Mouse (Mus musculus): ENCODE results near the gene Aatk. TPM values are rescaled to one million over a fixed set of nuclear protein-coding genes. Genes with fewer than 3 reads are reported as not detected.
A peak's percentile ranks its signal among the peaks of the same experiment; 100 is the strongest.

The Aatk gene
- polyA plus RNA-seq, 1 experiment from 2014 or later, result 6.5 TPM

DNA sequence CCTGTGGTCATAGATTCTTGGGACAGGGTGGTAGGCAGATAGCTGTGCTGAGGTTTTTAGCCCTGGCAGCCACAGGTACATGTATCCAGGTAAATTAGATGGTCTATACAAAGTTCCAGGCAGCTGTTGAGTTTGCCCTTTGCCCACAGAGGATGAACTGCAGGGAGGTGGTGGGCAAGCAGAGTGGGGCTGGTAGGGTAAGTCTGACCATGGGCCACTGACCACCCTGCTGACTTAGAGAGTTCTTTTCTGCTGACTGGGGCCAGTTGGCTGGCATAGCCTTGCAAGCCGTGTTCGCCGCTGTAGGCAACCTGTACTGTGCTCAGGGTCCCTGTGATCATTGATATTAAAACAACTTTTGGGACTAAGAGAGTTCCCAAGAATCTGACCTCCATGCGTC, 68.3 kb downstream of the Aatk start:
- Histone ChIP-seq H3K4me3 (ENCODE audit: inconsistent target) (no peak overlapping the region), H3K36me3 (ENCODE audit: inconsistent target) (peaks cover 28% of the 10 kb centered on the region), H3K27ac (no peak overlapping the region), H3K79me2 (ENCODE audit: inconsistent target) (no peaks in the 10 kb centered on the region)
- WGBS (ENCODE audit: missing documents), result 96% methylated on average over 4 of the region's 4 CpGs

DNA sequence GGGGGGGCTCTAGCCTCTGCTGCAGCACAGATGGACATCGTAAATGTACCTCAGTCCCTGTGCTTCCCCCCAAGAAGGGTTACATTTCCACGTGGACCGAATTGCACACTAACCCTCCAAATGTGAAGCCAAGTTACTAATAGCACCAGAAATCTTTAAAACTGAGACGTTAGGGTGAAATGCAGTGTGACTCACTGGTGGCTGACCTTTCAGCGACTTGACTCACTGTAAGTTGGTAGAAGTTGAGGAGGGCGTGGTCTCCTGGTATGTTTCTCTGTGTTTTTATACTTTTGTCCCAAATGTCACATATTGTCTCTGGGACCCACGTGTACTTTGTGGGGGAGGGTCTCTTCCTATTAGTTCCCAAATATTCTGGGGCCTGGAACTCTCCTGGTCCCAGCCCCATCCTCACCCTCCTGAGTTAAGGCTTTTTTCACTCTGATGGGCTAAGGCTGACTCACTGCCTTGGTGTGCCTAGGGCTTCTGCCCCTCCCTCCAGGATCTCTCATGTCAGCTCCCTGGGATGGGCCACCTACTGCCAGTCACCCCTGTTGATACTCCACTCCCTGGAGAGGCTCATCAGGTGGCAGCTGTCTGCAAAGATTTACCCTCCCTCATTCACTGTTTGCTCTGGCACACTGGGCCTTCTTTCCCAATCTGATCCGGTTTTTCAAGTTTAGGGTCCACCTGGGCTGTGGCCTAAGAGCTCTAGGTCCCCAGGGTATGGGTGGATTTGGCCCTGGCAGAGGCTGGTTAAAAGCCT, 71.0 kb downstream of the Aatk start:
- H3K36me3 ChIP-seq (ENCODE audit: inconsistent target), result peaks cover 9% of the 10 kb centered on the region; the same call in 1 of the 2 replicates
- peak overlapping the region; percentile 37 for H3K27ac ChIP-seq
- whole genome bisulfite sequencing (ENCODE audit: missing documents), result 71% methylated on average over 8 of the region's 8 CpGs

DNA sequence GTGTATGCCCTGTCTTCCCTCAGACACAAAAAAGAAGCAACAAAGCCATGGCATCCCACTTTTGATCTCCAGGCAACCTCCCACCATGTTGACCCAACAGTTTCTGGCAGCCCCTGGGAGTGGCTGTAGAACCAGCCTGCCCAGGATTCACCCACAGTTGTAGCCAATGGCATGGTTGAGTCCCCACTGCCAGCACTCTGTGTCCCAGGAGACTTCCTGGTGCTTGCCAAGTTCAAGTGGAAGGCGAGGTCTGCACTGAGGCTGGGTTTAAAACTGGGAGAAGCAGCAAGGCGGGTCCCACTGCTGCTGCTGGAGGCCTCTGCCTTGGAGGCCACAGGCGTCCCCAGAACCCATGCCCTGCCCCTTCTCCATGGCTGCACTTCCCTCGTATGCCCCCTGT, 73.2 kb downstream of the Aatk start:
- no peak overlapping the region for H3K27ac ChIP-seq
- peaks cover 20% of the 10 kb centered on the region; the same call in 1 of the 2 replicates for H3K36me3 ChIP-seq (ENCODE audit: inconsistent target)
- 94% methylated on average over 4 of the region's 4 CpGs for WGBS (ENCODE audit: missing documents)
- no peaks in the 10 kb centered on the region for H3K79me2 ChIP-seq (ENCODE audit: inconsistent target)
- no peak overlapping the region for H3K4me3 ChIP-seq (ENCODE audit: inconsistent target)

More for the DNA sequence above, 71.0 kb downstream of the Aatk start:
- H3K79me2 ChIP-seq (ENCODE audit: inconsistent target), result no peaks in the 10 kb centered on the region
- no peak overlapping the region for H3K4me3 ChIP-seq (ENCODE audit: inconsistent target)

DNA sequence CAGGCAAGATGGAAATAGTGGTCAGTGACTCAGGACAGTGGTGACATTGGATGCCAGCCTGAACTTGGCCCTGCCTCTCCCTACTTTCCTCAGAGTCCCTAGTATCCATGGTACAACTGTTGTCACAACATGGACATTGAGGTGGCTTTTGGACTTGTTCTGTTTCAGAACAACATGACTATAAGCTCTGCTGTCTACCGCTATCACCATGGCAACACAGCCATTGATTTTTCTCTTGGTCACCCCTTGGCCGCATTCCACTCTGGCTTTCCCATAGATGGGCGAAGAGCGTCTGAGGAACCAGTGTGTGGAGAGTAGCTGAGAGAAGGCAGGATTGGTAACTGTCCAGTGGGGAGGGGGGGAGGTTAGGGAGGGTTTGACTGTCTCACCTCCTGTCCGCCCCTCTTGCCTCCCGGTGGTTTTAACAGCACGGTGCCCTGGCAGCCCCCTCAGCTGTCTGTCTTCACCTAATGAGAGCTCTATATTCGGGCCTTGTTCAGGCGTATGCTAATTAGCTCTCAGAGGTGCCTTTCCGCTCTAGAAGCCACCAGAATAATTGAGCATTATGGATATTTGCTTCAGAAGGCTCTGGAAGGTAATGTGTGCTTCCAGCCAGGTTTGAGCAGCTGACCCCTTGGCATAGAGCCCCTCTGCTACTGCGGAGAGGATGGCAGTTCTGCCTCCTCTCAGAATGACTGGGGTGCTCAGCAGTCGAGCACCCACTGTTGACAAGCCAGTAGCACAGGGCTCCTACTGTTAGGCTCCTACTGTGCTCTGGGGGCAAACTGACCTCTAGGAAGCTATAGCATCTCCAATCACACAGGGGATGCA, 76.7 kb downstream of the Aatk start:
- Histone ChIP-seq H3K4me3 (ENCODE audit: inconsistent target) (no peak overlapping the region), H3K79me2 (ENCODE audit: inconsistent target) (no peaks in the 10 kb centered on the region), H3K36me3 (ENCODE audit: inconsistent target) (peaks cover 35% of the 10 kb centered on the region; the same call in 1 of the 2 replicates), H3K27ac (no peak overlapping the region)
- WGBS (ENCODE audit: missing documents), result 96% methylated on average over 12 of the region's 12 CpGs

- WGBS (ENCODE audit: missing documents), result 84% methylated on average over 2 of the region's 2 CpGs
- Histone ChIP-seq H3K4me3 (ENCODE audit: inconsistent target) (no peak overlapping the region), H3K27ac (no peak overlapping the region), H3K36me3 (ENCODE audit: inconsistent target) (peaks cover 40% of the 10 kb centered on the region; the same call in 1 of the 2 replicates), H3K79me2 (ENCODE audit: inconsistent target) (no peaks in the 10 kb centered on the region)
These were observed 79.1 kb downstream of the Aatk start for GRCm38 (mm10) chr11:119967892-119968291.

DNA sequence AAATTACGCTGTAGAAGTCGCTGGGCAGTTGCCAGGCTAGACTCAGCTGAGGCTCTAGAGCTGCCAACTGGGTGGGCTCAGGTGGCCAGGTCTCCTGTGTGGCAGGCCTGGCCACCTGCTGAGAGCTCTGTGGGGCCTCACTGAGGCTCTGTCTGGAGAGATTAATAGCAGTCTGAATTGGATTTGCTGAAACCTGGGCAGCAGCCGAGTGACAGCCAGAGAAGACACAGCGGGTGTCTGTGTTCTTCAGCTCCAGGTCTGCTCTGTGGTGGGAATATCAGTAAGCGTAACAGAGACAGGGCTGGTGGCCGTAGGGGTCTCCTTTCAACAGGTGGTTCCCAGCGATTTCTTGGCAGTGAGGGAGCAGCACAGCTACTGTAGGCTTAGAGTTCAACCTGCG, 79.6 kb downstream of the Aatk start:
- H3K4me3 ChIP-seq (ENCODE audit: inconsistent target), result no peak overlapping the region
- no peak overlapping the region for H3K27ac ChIP-seq
- no peaks in the 10 kb centered on the region for H3K79me2 ChIP-seq (ENCODE audit: inconsistent target)
- WGBS (ENCODE audit: missing documents), result 99% methylated on average over 8 of the region's 8 CpGs
- peaks cover 40% of the 10 kb centered on the region; the same call in 1 of the 2 replicates for H3K36me3 ChIP-seq (ENCODE audit: inconsistent target)

- Histone ChIP-seq H3K4me3 (ENCODE audit: inconsistent target) (no peak overlapping the region), H3K27ac (no peak overlapping the region), H3K36me3 (ENCODE audit: inconsistent target) (peaks cover 42% of the 10 kb centered on the region; the same call in 1 of the 2 replicates), H3K79me2 (ENCODE audit: inconsistent target) (no peaks in the 10 kb centered on the region)
- WGBS (ENCODE audit: missing documents), result 88% methylated on average over 6 of the region's 6 CpGs
These were observed 80.7 kb downstream of the Aatk start for GRCm38 (mm10) chr11:119966294-119966693.

DNA sequence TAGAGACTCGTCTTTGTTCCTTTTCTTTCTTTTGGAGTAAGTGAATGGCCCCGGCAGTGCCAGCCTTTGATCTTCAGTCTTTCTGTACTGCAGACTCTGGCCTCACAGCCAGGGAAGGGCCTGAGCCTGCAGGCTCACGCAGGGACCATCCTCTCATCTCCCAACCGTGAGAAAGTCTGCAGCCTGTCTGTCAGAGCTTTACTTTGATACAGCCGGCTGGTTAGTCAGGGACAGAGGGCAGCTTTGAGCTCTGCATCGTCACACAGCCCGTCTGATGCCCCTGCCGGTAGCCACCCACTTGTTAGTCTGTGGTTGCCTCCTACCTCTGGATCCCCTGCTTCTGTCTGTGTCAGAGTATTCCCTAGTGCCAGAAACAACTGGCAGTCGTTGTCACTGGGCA, 81.9 kb downstream of the Aatk start:
- H3K79me2 ChIP-seq (ENCODE audit: inconsistent target), result no peaks in the 10 kb centered on the region
- no peak overlapping the region for H3K27ac ChIP-seq
- 93% methylated on average over 9 of the region's 9 CpGs for WGBS (ENCODE audit: missing documents)
- peaks cover 46% of the 10 kb centered on the region; the same call in 1 of the 2 replicates for H3K36me3 ChIP-seq (ENCODE audit: inconsistent target)
- no peak overlapping the region for H3K4me3 ChIP-seq (ENCODE audit: inconsistent target)

DNA sequence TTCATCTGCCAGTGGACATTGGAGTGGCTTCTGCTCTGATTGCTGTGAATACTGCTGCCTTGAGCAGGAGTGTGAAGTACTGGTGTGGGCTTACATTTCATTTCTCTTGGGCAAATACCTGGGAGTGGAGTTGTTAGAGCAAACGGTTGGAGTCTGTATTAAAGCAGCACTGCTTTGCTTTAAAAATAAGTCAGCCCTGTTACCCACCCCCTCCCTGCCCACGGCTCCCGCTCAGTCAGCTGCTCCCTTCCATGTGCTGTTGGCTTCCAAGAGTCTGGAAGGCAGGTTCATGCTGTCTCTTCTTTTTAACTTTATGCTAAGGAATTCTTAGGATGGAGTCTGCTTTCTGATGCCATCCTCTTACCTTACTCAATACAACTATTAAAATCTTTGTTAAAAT, 85.5 kb downstream of the Aatk start:
- H3K27ac ChIP-seq, result no peak overlapping the region
- 91% methylated on average over 3 of the region's 3 CpGs for WGBS (ENCODE audit: missing documents)
- H3K79me2 ChIP-seq (ENCODE audit: inconsistent target), result peaks cover 9% of the 10 kb centered on the region
- H3K36me3 ChIP-seq (ENCODE audit: inconsistent target), result peaks cover 44% of the 10 kb centered on the region; the same call in 1 of the 2 replicates
- H3K4me3 ChIP-seq (ENCODE audit: inconsistent target), result no peak overlapping the region

DNA sequence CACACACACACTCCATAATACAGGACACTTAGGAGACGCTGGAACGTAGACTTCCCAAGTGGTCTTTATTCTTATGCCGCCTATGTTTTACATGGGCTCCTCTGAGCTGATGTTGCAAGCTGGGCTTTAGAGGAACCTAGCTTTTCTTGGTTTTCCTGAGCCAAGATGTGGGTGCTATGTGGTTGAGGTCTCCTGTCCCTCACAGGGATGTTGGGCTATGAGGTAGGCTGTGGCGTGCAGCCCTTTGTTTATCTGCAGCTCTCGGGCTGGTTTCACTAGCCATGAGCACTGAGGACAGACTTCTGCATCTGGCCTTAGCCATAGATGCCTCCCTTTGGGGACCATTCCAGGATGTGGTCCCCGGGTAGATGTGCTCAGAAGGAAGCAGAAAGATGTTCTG, 86.3 kb downstream of the Aatk start:
- Histone ChIP-seq H3K79me2 (ENCODE audit: inconsistent target) (peaks cover 18% of the 10 kb centered on the region), H3K27ac (no peak overlapping the region), H3K36me3 (ENCODE audit: inconsistent target) (peaks cover 37% of the 10 kb centered on the region; the same call in 1 of the 2 replicates), H3K4me3 (ENCODE audit: inconsistent target) (no peak overlapping the region)
- 17% methylated on average over 6 of the region's 6 CpGs for WGBS (ENCODE audit: missing documents)

GRCm38 (mm10) chr11:119959714-119960113, 87.3 kb downstream of the Aatk start:
- Histone ChIP-seq H3K4me3 (ENCODE audit: inconsistent target) (no peak overlapping the region), H3K27ac (no peak overlapping the region), H3K79me2 (ENCODE audit: inconsistent target) (peaks cover 26% of the 10 kb centered on the region), H3K36me3 (ENCODE audit: inconsistent target) (peaks cover 28% of the 10 kb centered on the region; the same call in 1 of the 2 replicates)
- 80% methylated on average over 4 of the region's 4 CpGs for WGBS (ENCODE audit: missing documents)

DNA sequence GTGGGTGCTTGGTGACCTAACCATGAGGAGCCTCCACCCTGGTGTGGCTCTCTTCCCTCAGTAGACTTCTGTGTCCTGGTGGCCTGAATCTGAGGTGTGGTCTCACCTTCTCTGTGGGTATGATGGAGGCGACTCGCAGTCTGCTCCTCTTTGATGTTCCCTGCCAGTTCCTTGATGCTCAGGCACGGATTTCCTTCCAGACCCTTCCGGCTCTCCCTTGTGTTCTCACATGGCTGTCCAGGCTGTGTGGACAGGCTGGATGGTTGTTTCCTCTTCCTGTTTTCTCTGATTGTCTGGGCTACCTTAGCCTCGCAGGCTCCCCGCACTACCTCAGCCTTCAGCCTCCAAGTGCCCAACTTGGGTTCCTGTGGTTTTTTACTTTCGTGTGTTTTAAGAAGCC, 88.1 kb downstream of the Aatk start:
- Histone ChIP-seq H3K27ac (no peak overlapping the region), H3K79me2 (ENCODE audit: inconsistent target) (peaks cover 31% of the 10 kb centered on the region), H3K4me3 (ENCODE audit: inconsistent target) (no peak overlapping the region), H3K36me3 (ENCODE audit: inconsistent target) (peaks cover 28% of the 10 kb centered on the region; the same call in 1 of the 2 replicates)
- WGBS (ENCODE audit: missing documents), result 86% methylated on average over 6 of the region's 7 CpGs
